Mouse (Mus musculus): ENCODE measurements around the gene Cnpy1. TPM values are rescaled to one million over a fixed set of nuclear protein-coding genes. Genes with fewer than 3 reads are reported as not detected.

Cnpy1 gene
- polyA plus RNA-seq, 1 experiment = not detected

- Histone ChIP-seq H3K27ac (ENCODE audit: control insufficient read depth, insufficient read depth, low read length) (no peak overlapping the region), H3K27me3 (ENCODE audit: control insufficient read depth, insufficient read depth, low read length) (peaks cover 44% of the 10 kb centered on the region), H3K36me3 (ENCODE audit: control insufficient read depth, insufficient read depth, low read length) (no peaks in the 10 kb centered on the region), H3K4me1 (replicated peaks; ENCODE audit: control insufficient read depth, insufficient read depth, low read length) (0 out of 2 replicates have a peak, but pooled peaks cover 2% of the 10 kb centered on the region), H3K4me3 (ENCODE audit: control insufficient read depth, insufficient read depth, low read length) (no peak overlapping the region)
- 19% methylated on average over 17 of the region's 17 CpGs for WGBS
- TF ChIP-seq CTCF (IDR thresholded peaks at IDR 0.05; ENCODE audit: borderline replicate concordance, control insufficient read depth, extremely low read depth, insufficient read depth, low read length, poor library complexity) (no peak), POLR2A (IDR thresholded peaks at IDR 0.05; ENCODE audit: control insufficient read depth, extremely low read depth, insufficient read depth, low read length, poor library complexity) (no peak)
- no peak for DNase-seq
Measured at GRCm38 (mm10) chr5:28170081-28170480, 75.5 kb downstream of the Cnpy1 start.

GRCm38 (mm10) chr5:28169166-28169801, 76.3 kb downstream of the Cnpy1 start:
- WGBS = 16% methylated on average over 5 of the region's 5 CpGs
- no peak for DNase-seq
- H3K27me3 ChIP-seq (ENCODE audit: control insufficient read depth, insufficient read depth, low read length) = peaks cover 39% of the 10 kb centered on the region
- H3K4me1 ChIP-seq (replicated peaks; ENCODE audit: control insufficient read depth, insufficient read depth, low read length) = 0 out of 2 replicates have a peak, but pooled peaks cover 2% of the 10 kb centered on the region
- no peaks in the 10 kb centered on the region for H3K36me3 ChIP-seq (ENCODE audit: control insufficient read depth, insufficient read depth, low read length)
- H3K27ac ChIP-seq (ENCODE audit: control insufficient read depth, insufficient read depth, low read length) = no peak overlapping the region
- no peak overlapping the region for H3K4me3 ChIP-seq (ENCODE audit: control insufficient read depth, insufficient read depth, low read length)
- TF ChIP-seq CTCF (IDR thresholded peaks at IDR 0.05; ENCODE audit: borderline replicate concordance, control insufficient read depth, extremely low read depth, insufficient read depth, low read length, poor library complexity) (no peak), POLR2A (IDR thresholded peaks at IDR 0.05; ENCODE audit: control insufficient read depth, extremely low read depth, insufficient read depth, low read length, poor library complexity) (no peak)

DNA sequence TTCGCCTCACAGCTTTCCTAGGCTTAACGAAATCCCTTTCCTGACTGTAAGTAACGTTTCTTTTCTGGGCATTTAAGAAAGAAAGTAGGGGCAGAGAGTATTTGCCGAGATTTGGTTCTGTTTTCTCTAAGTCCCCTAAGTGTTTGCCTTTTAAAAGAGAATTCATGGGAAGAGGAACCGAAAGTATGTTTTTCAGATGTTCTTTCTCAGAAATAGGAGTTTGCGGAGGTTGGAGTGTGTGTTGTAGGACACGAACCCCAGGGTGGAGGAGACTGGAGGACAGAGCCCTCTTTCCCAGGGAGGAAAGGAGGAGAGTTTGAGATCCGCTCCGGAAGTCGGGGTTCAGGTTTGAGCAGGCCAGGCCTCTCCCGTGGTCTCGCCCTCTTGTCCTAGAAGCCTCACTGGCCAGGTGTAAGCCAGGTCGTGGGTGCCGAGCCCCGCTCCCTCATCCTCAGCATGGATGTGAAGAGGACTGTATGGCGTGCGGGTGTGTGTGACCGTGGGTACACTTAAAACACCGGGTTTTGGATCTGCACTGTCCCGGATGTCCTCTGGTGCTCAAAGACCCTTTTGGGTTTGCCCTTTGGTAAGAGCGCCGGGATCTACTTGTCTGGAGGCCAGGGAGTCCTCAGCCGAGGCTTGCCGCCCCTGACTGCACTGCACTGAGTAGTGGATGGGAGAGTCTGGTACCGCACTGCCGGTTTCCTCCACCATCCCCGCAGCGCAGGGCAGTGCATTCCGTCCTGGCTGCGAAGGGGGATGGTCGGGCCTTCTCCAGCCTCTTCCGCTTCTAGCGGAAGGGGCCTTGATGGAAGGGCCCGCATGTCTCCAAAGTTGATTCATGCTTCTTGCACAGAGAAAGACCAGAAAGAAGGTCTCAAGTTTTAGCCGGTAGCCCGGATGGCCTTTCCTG, 77.1 kb downstream of the Cnpy1 start:
- no peak for DNase-seq
- H3K27me3 ChIP-seq (ENCODE audit: control insufficient read depth, insufficient read depth, low read length) = peaks cover 39% of the 10 kb centered on the region
- no peak overlapping the region for H3K27ac ChIP-seq (ENCODE audit: control insufficient read depth, insufficient read depth, low read length)
- no peak overlapping the region for H3K4me3 ChIP-seq (ENCODE audit: control insufficient read depth, insufficient read depth, low read length)
- no peak for TF ChIP-seq POLR2A (IDR thresholded peaks at IDR 0.05; ENCODE audit: control insufficient read depth, extremely low read depth, insufficient read depth, low read length, poor library complexity)
- no peak for TF ChIP-seq CTCF (IDR thresholded peaks at IDR 0.05; ENCODE audit: borderline replicate concordance, control insufficient read depth, extremely low read depth, insufficient read depth, low read length, poor library complexity)
- WGBS = 5% methylated on average over 36 of the region's 36 CpGs
- no peaks in the 10 kb centered on the region for H3K36me3 ChIP-seq (ENCODE audit: control insufficient read depth, insufficient read depth, low read length)
- H3K4me1 ChIP-seq (replicated peaks; ENCODE audit: control insufficient read depth, insufficient read depth, low read length) = 0 out of 2 replicates have a peak, but pooled peaks cover 2% of the 10 kb centered on the region

DNA sequence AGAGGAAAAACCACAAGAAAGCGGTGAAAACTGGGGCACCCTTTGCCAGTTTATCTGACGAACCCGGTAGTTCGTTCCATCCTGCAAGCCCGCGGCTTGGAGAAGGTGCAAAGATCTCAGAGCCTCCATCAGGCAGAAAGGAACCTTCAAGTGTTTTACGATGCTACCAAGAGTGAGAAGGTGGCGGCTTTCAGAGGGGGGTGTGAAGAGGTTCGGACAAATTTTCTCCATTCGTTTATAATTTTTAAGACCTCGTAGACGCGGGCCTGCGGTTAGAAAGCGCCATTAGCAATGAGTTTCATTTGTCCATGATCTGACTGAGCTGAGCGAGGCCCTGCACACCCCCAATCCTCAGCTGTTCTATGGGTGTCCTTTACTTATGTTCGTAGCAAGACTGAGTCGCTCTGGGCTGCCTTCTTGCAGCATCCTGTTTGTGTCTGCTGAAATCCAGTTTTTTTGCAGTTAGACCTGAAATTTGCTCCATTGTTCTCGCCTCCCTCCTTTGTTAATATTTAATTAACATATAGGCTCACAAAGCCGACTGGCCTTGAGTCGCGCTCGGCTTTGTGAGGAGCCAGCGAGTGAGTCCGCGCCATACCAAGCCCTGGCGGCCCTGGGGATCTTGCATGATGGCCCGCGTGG, 77.9 kb downstream of the Cnpy1 start:
- Histone ChIP-seq H3K36me3 (ENCODE audit: control insufficient read depth, insufficient read depth, low read length) (no peaks in the 10 kb centered on the region), H3K27me3 (ENCODE audit: control insufficient read depth, insufficient read depth, low read length) (peaks cover 37% of the 10 kb centered on the region), H3K4me3 (ENCODE audit: control insufficient read depth, insufficient read depth, low read length) (no peak overlapping the region), H3K4me1 (replicated peaks; ENCODE audit: control insufficient read depth, insufficient read depth, low read length) (0 out of 2 replicates have a peak, but pooled peaks cover 2% of the 10 kb centered on the region), H3K27ac (ENCODE audit: control insufficient read depth, insufficient read depth, low read length) (no peak overlapping the region)
- DNase-seq = no peak
- TF ChIP-seq POLR2A (IDR thresholded peaks at IDR 0.05; ENCODE audit: control insufficient read depth, extremely low read depth, insufficient read depth, low read length, poor library complexity) (no peak), CTCF (IDR thresholded peaks at IDR 0.05; ENCODE audit: borderline replicate concordance, control insufficient read depth, extremely low read depth, insufficient read depth, low read length, poor library complexity) (no peak)
- 4% methylated on average over 29 of the region's 29 CpGs for WGBS

GRCm38 (mm10) chr5:28166256-28167231, 79.1 kb downstream of the Cnpy1 start:
- H3K36me3 ChIP-seq (ENCODE audit: control insufficient read depth, insufficient read depth, low read length) = no peaks in the 10 kb centered on the region
- TF ChIP-seq POLR2A (IDR thresholded peaks at IDR 0.05; ENCODE audit: control insufficient read depth, extremely low read depth, insufficient read depth, low read length, poor library complexity) (no peak), CTCF (IDR thresholded peaks at IDR 0.05; ENCODE audit: borderline replicate concordance, control insufficient read depth, extremely low read depth, insufficient read depth, low read length, poor library complexity) (no peak)
- 2% methylated on average over 111 of the region's 111 CpGs for WGBS
- no peak overlapping the region for H3K27ac ChIP-seq (ENCODE audit: control insufficient read depth, insufficient read depth, low read length)
- no peak overlapping the region for H3K4me3 ChIP-seq (ENCODE audit: control insufficient read depth, insufficient read depth, low read length)
- DNase-seq = no peak
- H3K4me1 ChIP-seq (replicated peaks; ENCODE audit: control insufficient read depth, insufficient read depth, low read length) = 0 out of 2 replicates have a peak, but pooled peaks cover 2% of the 10 kb centered on the region
- H3K27me3 ChIP-seq (ENCODE audit: control insufficient read depth, insufficient read depth, low read length) = peaks cover 29% of the 10 kb centered on the region

All from thymus, adult 2 months (tissue).